Mouse (Mus musculus): Measurements from ENCODE around the gene Ppp1r17. TPM values are rescaled to one million over a fixed set of nuclear protein-coding genes. Genes with fewer than 3 reads are reported as not detected.

Gene Ppp1r17
- polyA plus RNA-seq, 1 experiment from 2014 or later: 0.12 TPM

- Histone ChIP-seq H3K27ac (replicated peaks) (no peak overlapping the region), H3K4me3 (ENCODE audit: low read depth, low read length) (no peak overlapping the region), H3K4me1 (replicated peaks; ENCODE audit: control insufficient read depth, insufficient read depth) (no peaks in the 10 kb centered on the region), H3K27me3 (ENCODE audit: control insufficient read depth, insufficient read depth, low read length) (no peaks in the 10 kb centered on the region), H3K9me3 (ENCODE audit: control insufficient read depth, low read length) (no peaks in the 10 kb centered on the region), H3K36me3 (ENCODE audit: control insufficient read depth, insufficient read depth, low read length) (no peaks in the 10 kb centered on the region), H3K4me2 (replicated peaks; ENCODE audit: low read depth) (no peak overlapping the region), H3K9ac (ENCODE audit: low read length) (no peak overlapping the region)
- ATAC-seq (ENCODE audit: low FRiP score, low TSS enrichment): no peak
- TF ChIP-seq EP300 (optimal IDR thresholded peaks at IDR 0.05): no peak
- TF ChIP-seq CTCF (IDR thresholded peaks at IDR 0.05; ENCODE audit: low read depth): peak; percentile 52
- WGBS: 61% methylated on average over 2 of the region's 2 CpGs
- no peak for DNase-seq (ENCODE audit: low spot score)
These were observed 8.2 kb downstream of the Ppp1r17 start for GRCm38 (mm10) chr6:56025533-56025932.

- H3K9me3 ChIP-seq (ENCODE audit: control insufficient read depth, low read length): no peaks in the 10 kb centered on the region
- no peaks in the 10 kb centered on the region for H3K4me1 ChIP-seq (replicated peaks; ENCODE audit: control insufficient read depth, insufficient read depth)
- no peak overlapping the region for H3K4me3 ChIP-seq (ENCODE audit: low read depth, low read length)
- no peak for DNase-seq (ENCODE audit: low spot score)
- no peaks in the 10 kb centered on the region for H3K27me3 ChIP-seq (ENCODE audit: control insufficient read depth, insufficient read depth, low read length)
- 49% methylated on average over 6 of the region's 6 CpGs for WGBS
- no peak overlapping the region for H3K4me2 ChIP-seq (replicated peaks; ENCODE audit: low read depth)
- ATAC-seq (ENCODE audit: low FRiP score, low TSS enrichment): no peak
- no peak overlapping the region for H3K27ac ChIP-seq (replicated peaks)
- no peak for TF ChIP-seq CTCF (IDR thresholded peaks at IDR 0.05; ENCODE audit: low read depth)
- no peak for TF ChIP-seq EP300 (optimal IDR thresholded peaks at IDR 0.05)
- no peaks in the 10 kb centered on the region for H3K36me3 ChIP-seq (ENCODE audit: control insufficient read depth, insufficient read depth, low read length)
- H3K9ac ChIP-seq (ENCODE audit: low read length): no peak overlapping the region
These were observed 10.0 kb downstream of the Ppp1r17 start for GRCm38 (mm10) chr6:56027318-56027717.

- Histone ChIP-seq H3K4me3 (ENCODE audit: low read depth, low read length) (no peak overlapping the region), H3K27me3 (ENCODE audit: control insufficient read depth, insufficient read depth, low read length) (no peaks in the 10 kb centered on the region), H3K4me1 (replicated peaks; ENCODE audit: control insufficient read depth, insufficient read depth) (no peaks in the 10 kb centered on the region), H3K9me3 (ENCODE audit: control insufficient read depth, low read length) (no peaks in the 10 kb centered on the region), H3K9ac (ENCODE audit: low read length) (no peak overlapping the region), H3K36me3 (ENCODE audit: control insufficient read depth, insufficient read depth, low read length) (no peaks in the 10 kb centered on the region), H3K27ac (replicated peaks) (no peak overlapping the region), H3K4me2 (replicated peaks; ENCODE audit: low read depth) (no peak overlapping the region)
- ATAC-seq (ENCODE audit: low FRiP score, low TSS enrichment) (no peak), DNase-seq (ENCODE audit: low spot score) (no peak)
- TF ChIP-seq EP300 (optimal IDR thresholded peaks at IDR 0.05): no peak
- TF ChIP-seq CTCF (IDR thresholded peaks at IDR 0.05; ENCODE audit: low read depth): no peak
- WGBS: 59% methylated on average over 5 of the region's 5 CpGs
These were observed 10.7 kb downstream of the Ppp1r17 start for GRCm38 (mm10) chr6:56027966-56028365.

- Histone ChIP-seq H3K27me3 (ENCODE audit: control insufficient read depth, insufficient read depth, low read length) (no peaks in the 10 kb centered on the region), H3K4me1 (replicated peaks; ENCODE audit: control insufficient read depth, insufficient read depth) (no peaks in the 10 kb centered on the region), H3K27ac (replicated peaks) (no peak overlapping the region), H3K36me3 (ENCODE audit: control insufficient read depth, insufficient read depth, low read length) (no peaks in the 10 kb centered on the region), H3K4me2 (replicated peaks; ENCODE audit: low read depth) (no peak overlapping the region), H3K9ac (ENCODE audit: low read length) (no peak overlapping the region), H3K9me3 (ENCODE audit: control insufficient read depth, low read length) (no peaks in the 10 kb centered on the region), H3K4me3 (ENCODE audit: low read depth, low read length) (no peak overlapping the region)
- DNase-seq (ENCODE audit: low spot score): no peak
- 56% methylated on average over 5 of the region's 5 CpGs for whole genome bisulfite sequencing
- no peak for ATAC-seq (ENCODE audit: low FRiP score, low TSS enrichment)
- TF ChIP-seq EP300 (optimal IDR thresholded peaks at IDR 0.05): no peak
- no peak for TF ChIP-seq CTCF (IDR thresholded peaks at IDR 0.05; ENCODE audit: low read depth)
These were observed 12.7 kb downstream of the Ppp1r17 start for GRCm38 (mm10) chr6:56029986-56030385.

- TF ChIP-seq EP300 (optimal IDR thresholded peaks at IDR 0.05): no peak
- TF ChIP-seq CTCF (IDR thresholded peaks at IDR 0.05; ENCODE audit: low read depth): no peak
- ATAC-seq (ENCODE audit: low FRiP score, low TSS enrichment) (no peak), DNase-seq (ENCODE audit: low spot score) (no peak)
- Histone ChIP-seq H3K36me3 (ENCODE audit: control insufficient read depth, insufficient read depth, low read length) (no peaks in the 10 kb centered on the region), H3K27me3 (ENCODE audit: control insufficient read depth, insufficient read depth, low read length) (no peaks in the 10 kb centered on the region), H3K4me3 (ENCODE audit: low read depth, low read length) (no peak overlapping the region), H3K27ac (replicated peaks) (no peak overlapping the region), H3K9me3 (ENCODE audit: control insufficient read depth, low read length) (no peaks in the 10 kb centered on the region), H3K9ac (ENCODE audit: low read length) (no peak overlapping the region), H3K4me1 (replicated peaks; ENCODE audit: control insufficient read depth, insufficient read depth) (no peaks in the 10 kb centered on the region), H3K4me2 (replicated peaks; ENCODE audit: low read depth) (no peak overlapping the region)
- 72% methylated on average over 2 of the region's 2 CpGs for WGBS
These were observed 14.9 kb downstream of the Ppp1r17 start for GRCm38 (mm10) chr6:56032231-56032630.

GRCm38 (mm10) chr6:56035054-56035453 is 17.8 kb downstream of the Ppp1r17 start:
- H3K27ac ChIP-seq (replicated peaks): no peak overlapping the region
- 71% methylated on average over 10 of the region's 10 CpGs for WGBS
- no peak for ATAC-seq (ENCODE audit: low FRiP score, low TSS enrichment)
- no peaks in the 10 kb centered on the region for H3K9me3 ChIP-seq (ENCODE audit: control insufficient read depth, low read length)
- DNase-seq (ENCODE audit: low spot score): no peak
- H3K4me1 ChIP-seq (replicated peaks; ENCODE audit: control insufficient read depth, insufficient read depth): no peaks in the 10 kb centered on the region
- H3K36me3 ChIP-seq (ENCODE audit: control insufficient read depth, insufficient read depth, low read length): no peaks in the 10 kb centered on the region
- no peak overlapping the region for H3K4me2 ChIP-seq (replicated peaks; ENCODE audit: low read depth)
- no peak overlapping the region for H3K4me3 ChIP-seq (ENCODE audit: low read depth, low read length)
- no peaks in the 10 kb centered on the region for H3K27me3 ChIP-seq (ENCODE audit: control insufficient read depth, insufficient read depth, low read length)
- TF ChIP-seq EP300 (optimal IDR thresholded peaks at IDR 0.05) (no peak), CTCF (IDR thresholded peaks at IDR 0.05; ENCODE audit: low read depth) (no peak)
- no peak overlapping the region for H3K9ac ChIP-seq (ENCODE audit: low read length)
